Mouse (Mus musculus) lung, postnatal 0 days (tissue): Measurements from ENCODE around the gene Hoxc4. TPM values are rescaled to one million over a fixed set of nuclear protein-coding genes. Genes with fewer than 3 reads are reported as not detected.

Experiments
- ATAC-seq: fragments of 200-750 bp; cut with Nextera tagmentation; 2 replicates; pipeline ENCODE4 v1.8.0; 2017; ENCODE audit warnings: moderate library complexity
- DNase-seq: peaks from one replicate; pipeline ENCODE4 v3.0.0-alpha.2; 2016; ENCODE audit warnings: low spot score
- H3K27ac ChIP-seq: fragments of 300-500 bp; sonication (generic); 2 replicates; pipeline ENCODE4 v1.5.1; 2014; ENCODE audit warnings: antibody characterized with exemption, mild to moderate bottlenecking, low read length, mixed read lengths
- H3K27me3 ChIP-seq: fragments of 300-500 bp; sonication (generic); replicated peaks from 2 replicates; pipeline ENCODE4 v1.6.1; 2014; ENCODE audit warnings: low read length, mixed read lengths; ENCODE audit not compliant: insufficient read depth
- H3K36me3 ChIP-seq: fragments of 300-500 bp; sonication (generic); 2 replicates; pipeline ENCODE4 v1.6.1; 2014; ENCODE audit warnings: low read length, mixed read lengths; ENCODE audit not compliant: insufficient read depth
- H3K4me1 ChIP-seq: fragments of 300-500 bp; sonication (generic); 2 replicates; pipeline ENCODE4 v1.6.1; 2014; ENCODE audit warnings: antibody characterized with exemption, low read depth, low read length, mixed read lengths; ENCODE audit not compliant: insufficient read depth
- H3K4me2 ChIP-seq: fragments of 300-500 bp; sonication (generic); replicated peaks from 2 replicates; pipeline ENCODE4 v1.6.1; 2014; ENCODE audit warnings: low read depth, mild to moderate bottlenecking, low read length, moderate library complexity, mixed read lengths
- H3K4me3 ChIP-seq: fragments of 300-500 bp; sonication (generic); 2 replicates; pipeline ENCODE4 v1.5.1; 2014; ENCODE audit warnings: low read depth, low read length
- H3K9ac ChIP-seq: fragments of 300-500 bp; sonication (generic); replicated peaks from 2 replicates; pipeline ENCODE4 v1.6.1; 2014; ENCODE audit warnings: low read depth, mild to moderate bottlenecking
- H3K9me3 ChIP-seq: fragments of 300-500 bp; sonication (generic); 2 replicates; pipeline ENCODE4 v1.6.1; 2016; ENCODE audit warnings: low read length, mixed read lengths
- CTCF ChIP-seq: IDR thresholded peaks from 2 replicates; pipeline ENCODE4 v1.5.1; 2016; ENCODE audit warnings: antibody characterized with exemption, mild to moderate bottlenecking
- EP300 ChIP-seq: IDR thresholded peaks from 2 replicates; pipeline ENCODE4 v1.6.1; 2016; ENCODE audit warnings: antibody characterized with exemption, mild to moderate bottlenecking, control low read depth
- WGBS: fragments of 180-500 bp; shearing (Covaris S2); extraction: QIAGEN DNeasy Blood & Tissue Kit; methylation state at CpG from one replicate; pipeline ENCODE4 v1.1.7; 2014; 5-methylcytosine and 5-hydroxymethylcytosine counted together
- polyA plus RNA-seq: library from polyadenylated mRNA; unstranded; fragments of >200 nt; fragmentation: Nextera tagmentation; extraction: Ambion mirVana; gene quantifications from 2 replicates; pipeline ENCODE4 v1.2.1, GENCODE M21; 2015

Gene Hoxc4
- polyA plus RNA-seq, 1 experiment from 2014 or later, result 0.23 TPM

DNA sequence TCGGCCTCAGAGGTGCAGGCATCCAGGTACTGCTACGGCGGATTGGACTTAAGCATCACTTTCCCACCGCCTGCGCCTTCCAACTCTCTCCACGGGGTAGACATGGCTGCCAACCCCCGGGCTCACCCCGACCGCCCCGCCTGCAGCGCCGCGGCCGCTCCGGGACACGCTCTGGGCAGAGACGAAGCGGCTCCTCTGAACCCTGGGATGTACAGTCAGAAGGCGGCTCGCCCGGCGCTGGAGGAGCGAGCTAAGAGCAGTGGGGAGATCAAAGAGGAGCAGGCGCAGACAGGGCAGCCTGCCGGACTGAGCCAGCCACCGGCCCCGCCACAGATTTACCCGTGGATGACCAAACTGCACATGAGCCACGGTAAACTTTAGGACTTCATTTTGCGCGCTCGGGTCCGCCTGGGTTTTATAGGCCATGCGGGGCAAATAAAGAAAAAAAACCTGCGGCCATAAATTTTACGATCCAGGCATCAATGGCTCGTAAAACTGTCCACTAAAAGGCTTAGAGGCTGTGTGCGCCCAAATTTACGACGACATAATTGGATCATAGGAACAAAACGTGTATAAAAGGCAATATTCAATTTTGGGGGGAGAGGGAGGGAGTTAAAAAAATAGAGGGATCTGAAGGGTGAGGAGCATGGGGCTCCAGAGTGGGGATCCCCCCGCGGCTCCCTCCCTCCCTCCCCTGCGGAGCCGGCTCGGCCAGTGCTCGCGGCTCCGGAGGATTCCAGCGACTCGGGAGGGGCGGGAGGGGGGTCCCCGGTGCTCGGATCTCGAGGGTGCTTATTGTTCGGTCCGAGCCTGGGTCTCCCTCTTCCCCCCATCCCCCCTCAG lies 4.3 kb upstream of the Hoxc4 start:
- TF ChIP-seq CTCF (no peak), EP300 (no peak)
- DNase-seq, result no peak
- Histone ChIP-seq H3K4me1 (no peaks in the 10 kb centered on the region), H3K27me3 (peaks cover 93% of the 10 kb centered on the region), H3K9ac (no peak overlapping the region), H3K4me2 (peak overlapping the region; percentile 38), H3K9me3 (no peaks in the 10 kb centered on the region), H3K36me3 (no peaks in the 10 kb centered on the region), H3K4me3 (peak overlapping the region; percentile 19; the same call in 1 of the 2 replicates), H3K27ac (no peak overlapping the region)
- WGBS, result 2% methylated on average over 57 of the region's 57 CpGs
- peak; percentile 16; the same call in 1 of the 2 replicates for ATAC-seq

DNA sequence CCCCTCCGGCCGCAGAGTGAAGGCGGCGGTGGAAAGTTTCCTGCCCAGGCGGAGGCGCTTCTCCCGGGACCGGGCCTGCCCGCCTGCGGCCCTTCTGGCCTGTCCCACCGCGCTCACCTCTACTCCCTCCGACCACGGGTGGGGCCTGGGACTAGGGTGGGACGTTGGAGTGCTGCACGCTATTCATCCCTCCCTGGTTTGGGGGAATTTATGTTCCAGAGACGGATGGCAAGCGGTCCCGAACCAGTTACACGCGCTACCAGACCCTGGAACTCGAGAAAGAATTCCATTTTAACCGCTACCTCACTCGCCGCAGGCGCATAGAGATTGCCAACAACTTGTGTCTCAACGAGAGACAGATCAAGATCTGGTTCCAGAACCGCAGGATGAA lies 3.7 kb upstream of the Hoxc4 start:
- no peak for ATAC-seq
- no peak for DNase-seq
- Histone ChIP-seq H3K4me3 (no peak overlapping the region), H3K9me3 (no peaks in the 10 kb centered on the region), H3K9ac (no peak overlapping the region), H3K4me2 (0 out of 2 replicates have a peak overlapping the region, but pooled peaks have one; percentile 1), H3K27me3 (peaks cover 95% of the 10 kb centered on the region), H3K27ac (no peak overlapping the region), H3K36me3 (no peaks in the 10 kb centered on the region), H3K4me1 (no peaks in the 10 kb centered on the region)
- no peak for TF ChIP-seq CTCF
- no peak for TF ChIP-seq EP300
- 2% methylated on average over 23 of the region's 28 CpGs for WGBS

DNA sequence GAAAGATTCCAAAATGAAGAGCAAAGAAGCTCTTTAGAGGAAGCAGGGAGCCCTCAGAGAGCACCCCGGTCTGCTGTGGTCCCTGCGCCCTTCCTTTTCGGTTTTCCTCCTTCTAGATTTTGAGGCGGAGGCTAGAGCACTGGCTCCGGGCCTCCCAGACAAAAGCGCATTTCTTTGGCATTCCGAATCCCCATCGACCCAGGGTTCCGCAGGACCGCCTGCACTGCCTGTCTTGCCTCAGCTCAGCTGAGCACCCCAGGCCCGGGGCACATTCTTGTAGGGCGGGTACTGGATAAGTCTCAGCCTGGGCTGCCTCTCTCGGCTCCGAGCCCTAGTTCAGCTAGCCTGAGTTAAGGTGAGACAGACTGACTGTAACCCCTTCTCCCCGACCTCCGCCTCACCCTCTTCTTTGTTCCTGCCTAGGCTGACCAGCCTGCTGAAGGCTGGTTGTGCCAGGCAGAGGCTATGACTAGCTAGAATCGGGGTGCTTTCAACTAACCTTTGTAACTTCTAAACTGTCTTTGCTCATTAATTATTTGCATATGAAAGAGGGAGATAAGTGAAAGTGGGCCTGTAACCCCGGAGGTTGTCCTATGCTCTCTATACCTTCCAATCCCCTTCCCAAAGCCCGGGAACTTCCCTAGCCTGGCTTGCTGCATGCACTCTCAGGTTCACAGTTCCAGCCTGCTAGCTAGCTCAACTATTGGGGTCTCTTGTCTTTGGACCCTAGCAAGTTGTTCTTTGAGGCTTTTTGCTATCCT lies 3.1 kb upstream of the Hoxc4 start:
- Histone ChIP-seq H3K4me2 (no peak overlapping the region), H3K4me1 (no peaks in the 10 kb centered on the region), H3K27ac (no peak overlapping the region), H3K27me3 (peaks cover 95% of the 10 kb centered on the region), H3K9me3 (no peaks in the 10 kb centered on the region), H3K9ac (no peak overlapping the region), H3K4me3 (no peak overlapping the region), H3K36me3 (no peaks in the 10 kb centered on the region)
- TF ChIP-seq EP300 (no peak), CTCF (no peak)
- no peak for ATAC-seq
- WGBS, result 14% methylated on average over 19 of the region's 19 CpGs
- no peak for DNase-seq

DNA sequence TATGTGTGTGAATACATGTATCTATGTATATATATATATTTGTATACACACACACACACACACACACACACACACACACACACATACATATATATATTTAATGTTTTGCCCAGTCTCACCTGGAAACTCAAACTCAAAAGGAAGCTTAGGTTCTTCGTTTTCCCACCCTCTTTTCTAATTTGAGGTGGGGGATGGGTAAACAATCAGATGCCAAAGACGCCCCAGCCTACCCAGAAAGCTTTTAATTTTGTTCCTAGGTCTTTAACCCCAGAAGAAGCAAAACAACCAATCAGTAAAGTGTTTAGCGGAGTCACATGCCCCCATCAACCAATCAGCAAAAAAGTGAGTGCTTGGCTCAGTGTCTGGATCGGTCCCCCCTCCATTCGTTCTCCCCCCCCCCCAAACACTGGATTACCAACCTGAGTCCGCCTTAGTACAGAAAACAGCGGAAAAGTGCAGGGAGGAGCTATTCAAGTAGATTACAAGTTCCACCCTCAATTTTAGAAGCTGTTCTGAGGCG lies 2.2 kb downstream of the Hoxc4 start:
- Histone ChIP-seq H3K27me3 (peaks cover 86% of the 10 kb centered on the region), H3K4me3 (no peak overlapping the region), H3K36me3 (no peaks in the 10 kb centered on the region), H3K4me1 (no peaks in the 10 kb centered on the region), H3K9me3 (no peaks in the 10 kb centered on the region), H3K4me2 (no peak overlapping the region), H3K9ac (no peak overlapping the region), H3K27ac (no peak overlapping the region)
- WGBS, result 4% methylated on average over 8 of the region's 8 CpGs
- ATAC-seq, result no peak
- no peak for DNase-seq
- TF ChIP-seq EP300 (no peak), CTCF (no peak)

DNA sequence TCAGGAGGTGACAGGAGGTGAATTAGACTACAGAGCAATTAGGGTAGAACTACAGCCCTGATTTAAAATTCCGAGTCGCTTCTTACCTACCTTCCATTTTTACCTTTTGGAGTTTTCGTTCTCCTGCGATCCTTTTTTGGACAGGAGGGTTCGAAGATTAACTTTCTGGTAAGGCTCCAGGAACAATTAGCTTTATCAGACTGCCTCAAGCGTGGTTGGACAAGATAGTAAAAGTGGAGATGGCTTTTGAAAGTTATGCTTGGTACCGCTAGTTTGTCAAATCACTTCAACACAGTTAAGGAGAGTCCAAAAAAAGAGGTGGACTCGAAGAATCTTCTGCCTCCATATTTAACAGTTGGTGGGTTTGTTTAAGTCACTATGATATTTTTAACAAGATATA lies 2.8 kb downstream of the Hoxc4 start:
- Histone ChIP-seq H3K9me3 (no peaks in the 10 kb centered on the region), H3K4me3 (no peak overlapping the region), H3K4me2 (no peak overlapping the region), H3K27ac (no peak overlapping the region), H3K9ac (no peak overlapping the region), H3K4me1 (no peaks in the 10 kb centered on the region), H3K27me3 (peaks cover 86% of the 10 kb centered on the region), H3K36me3 (no peaks in the 10 kb centered on the region)
- 10% methylated on average over 8 of the region's 8 CpGs for WGBS
- DNase-seq (no peak), ATAC-seq (no peak)
- TF ChIP-seq CTCF, result no peak
- no peak for TF ChIP-seq EP300

DNA sequence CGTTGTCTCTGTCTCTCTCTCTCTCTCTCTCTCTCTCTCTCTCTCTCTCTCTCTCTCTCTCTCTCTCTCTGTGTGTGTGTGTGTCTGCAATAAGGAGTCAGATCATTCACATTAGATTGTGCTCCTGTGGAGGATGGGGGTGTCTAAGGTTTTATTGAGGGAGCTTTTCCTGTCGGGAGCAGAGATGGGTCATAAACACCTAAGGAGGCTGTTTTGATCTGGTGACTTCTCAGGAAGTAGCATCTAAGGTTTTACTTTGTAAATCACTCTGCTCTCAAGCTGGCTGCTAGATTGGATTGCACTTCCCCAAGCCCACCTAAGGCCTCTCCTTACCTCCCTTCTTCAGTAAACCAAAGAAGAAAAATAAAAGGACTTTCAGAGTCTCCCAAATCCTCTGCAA lies 5.4 kb downstream of the Hoxc4 start:
- no peaks in the 10 kb centered on the region for H3K4me1 ChIP-seq

More for the DNA sequence above, 5.4 kb downstream of the Hoxc4 start:
- Histone ChIP-seq H3K36me3 (no peaks in the 10 kb centered on the region), H3K4me3 (no peak overlapping the region), H3K9ac (no peak overlapping the region), H3K4me2 (no peak overlapping the region), H3K9me3 (no peaks in the 10 kb centered on the region), H3K27me3 (peaks cover 81% of the 10 kb centered on the region), H3K27ac (no peak overlapping the region)
- TF ChIP-seq EP300 (no peak), CTCF (no peak)
- DNase-seq, result no peak
- 11% methylated on average over 2 of the region's 2 CpGs for WGBS
- no peak for ATAC-seq
